11 mouse cellular contexts compared by ENCODE assay signal in the genomic region with DNA sequence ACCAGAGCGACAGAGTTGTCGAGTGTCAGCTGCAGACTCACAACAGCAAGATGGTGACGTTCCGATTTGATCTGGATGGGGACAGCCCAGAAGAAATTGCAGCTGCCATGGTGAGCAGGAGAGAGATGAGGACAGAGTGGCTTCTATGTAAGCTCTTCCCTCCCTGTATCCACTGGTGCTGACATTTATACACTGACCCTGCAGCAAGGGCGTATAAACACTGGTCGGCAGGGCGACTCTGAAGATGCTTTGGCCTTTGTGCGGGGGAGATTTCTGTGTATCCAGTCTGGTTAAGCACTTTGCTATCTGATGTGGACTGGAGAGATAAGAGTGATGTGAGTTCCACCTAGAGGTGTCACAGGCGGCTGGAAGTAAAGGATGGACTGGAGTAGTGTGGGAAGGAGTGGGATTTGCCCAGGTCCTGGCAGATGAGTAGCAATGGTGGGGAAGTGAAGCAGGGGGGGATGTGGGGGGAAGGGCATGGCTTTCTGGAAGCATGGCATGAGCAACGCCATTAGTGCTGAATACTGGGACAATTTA. TPM values are rescaled to one million over a fixed set of nuclear protein-coding genes. Genes with fewer than 3 reads are reported as not detected.
A peak's percentile ranks its signal among the peaks of the same experiment; 100 is the strongest.
DNase-seq lines count a peak whose midpoint lies in the region; ATAC-seq and TF ChIP-seq lines count a peak whose summit lies in the region.
"Had no signal": no experiment of that assay in that cellular context is flagged by ENCODE, and none has a peak within 500 bp of the region (broad histone marks: within the 10 kb centered on the region; RNA-seq: fewer than 3 reads in every experiment).

No protein-coding gene starts in this region.

- ATAC-seq in heart, postnatal 0 days (ENCODE audit: insufficient read depth, low read depth): 0 out of 2 replicates have a peak, but pooled peaks have one; percentile 27
- ATAC-seq in hindbrain, embryonic 14.5 days (ENCODE audit: low FRiP score): no peak
- ATAC-seq in midbrain, embryonic 12.5 days (ENCODE audit: low FRiP score, low read depth): no peak
- no peak for ATAC-seq in megakaryocyte-erythroid progenitor cell, adult 5-6 weeks (replicated peaks; ENCODE audit: low FRiP score, low TSS enrichment, poor library complexity, severe bottlenecking)

- TF ChIP-seq CTCF in heart, postnatal 0 days (IDR thresholded peaks at IDR 0.05; ENCODE audit: low read depth): no peak

- H3K36me3 ChIP-seq in heart, postnatal 0 days (replicated peaks; ENCODE audit: control insufficient read depth, insufficient read depth, low read length): no peaks in the 10 kb centered on the region
- H3K36me3 ChIP-seq in hindbrain, embryonic 14.5 days (replicated peaks; ENCODE audit: control insufficient read depth, insufficient read depth): no peaks in the 10 kb centered on the region
- no peaks in the 10 kb centered on the region for H3K36me3 ChIP-seq in midbrain, embryonic 12.5 days
- H3K36me3 ChIP-seq: forebrain, embryonic 10.5 days had no signal

- H3K4me2 ChIP-seq in heart, postnatal 0 days (ENCODE audit: low read depth, low read length): no peak overlapping the region
- H3K4me2 ChIP-seq in hindbrain, embryonic 14.5 days (replicated peaks): no peak overlapping the region
- no peak overlapping the region for H3K4me2 ChIP-seq in midbrain, embryonic 12.5 days (replicated peaks)
- H3K4me2 ChIP-seq: stomach, embryonic 15.5 days had no signal

- H3K4me3 ChIP-seq in heart, postnatal 0 days (ENCODE audit: low read depth, low read length): no peak overlapping the region
- H3K4me3 ChIP-seq in hindbrain, embryonic 14.5 days (replicated peaks; ENCODE audit: low read length): no peak overlapping the region
- H3K4me3 ChIP-seq in midbrain, embryonic 12.5 days: no peak overlapping the region
- H3K4me3 ChIP-seq: forebrain, embryonic 10.5 days; stomach, embryonic 15.5 days had no signal

- no peak for DNase-seq in heart, postnatal 0 days (ENCODE audit: low spot score)
- no peak for DNase-seq in heart, postnatal 10 days
- peak; percentile 32 for DNase-seq in R1 (ENCODE audit: low read depth, low spot score)
- peak; percentile 40 for DNase-seq in hindbrain, embryonic 14.5 days (ENCODE audit: low spot score)
- DNase-seq in gastrocnemius, postnatal 10 days: no peak
- no peak for DNase-seq in cerebellum, adult 18-20 months

- H3K9me3 ChIP-seq in heart, postnatal 0 days (replicated peaks; ENCODE audit: control insufficient read depth, low read length): no peaks in the 10 kb centered on the region
- no peaks in the 10 kb centered on the region for H3K9me3 ChIP-seq in hindbrain, embryonic 14.5 days (ENCODE audit: control insufficient read depth, low read length)
- H3K9me3 ChIP-seq in midbrain, embryonic 12.5 days: no peaks in the 10 kb centered on the region
- H3K9me3 ChIP-seq: forebrain, embryonic 10.5 days; stomach, embryonic 15.5 days had no signal

- intact Hi-C loops in heart, postnatal 10 days (cut with DNase I): no loop called here

- TF ChIP-seq EP300 in heart, postnatal 0 days (IDR thresholded peaks at IDR 0.05; ENCODE audit: low read depth): no peak

- H3K27me3 ChIP-seq in heart, postnatal 0 days (ENCODE audit: control insufficient read depth, insufficient read depth, low read length): peaks cover 15% of the 10 kb centered on the region
- H3K27me3 ChIP-seq in hindbrain, embryonic 14.5 days (ENCODE audit: control insufficient read depth, insufficient read depth, low read length): peaks cover 11% of the 10 kb centered on the region
- peaks cover 53% of the 10 kb centered on the region for H3K27me3 ChIP-seq in midbrain, embryonic 12.5 days

- H3K27ac ChIP-seq in heart, postnatal 0 days (ENCODE audit: low read depth): no peak overlapping the region
- H3K27ac ChIP-seq in hindbrain, embryonic 14.5 days: no peak overlapping the region
- peak overlapping the region; percentile 22; the same call in 1 of the 2 replicates for H3K27ac ChIP-seq in midbrain, embryonic 12.5 days (replicated peaks)
- H3K27ac ChIP-seq: forebrain, embryonic 10.5 days; stomach, embryonic 15.5 days had no signal

- 14% methylated on average over 10 of the region's 10 CpGs for WGBS in heart, postnatal 0 days
- 41% methylated on average over 10 of the region's 10 CpGs for WGBS in hindbrain, embryonic 14.5 days
- 35% methylated on average over 10 of the region's 10 CpGs for WGBS in midbrain, embryonic 12.5 days

- H3K4me1 ChIP-seq in heart, postnatal 0 days (ENCODE audit: control insufficient read depth, insufficient read depth): peaks cover 5% of the 10 kb centered on the region; the same call in 1 of the 2 replicates
- 0 out of 2 replicates have a peak, but pooled peaks cover 7% of the 10 kb centered on the region for H3K4me1 ChIP-seq in hindbrain, embryonic 14.5 days (replicated peaks; ENCODE audit: control insufficient read depth, insufficient read depth, low read length)
- H3K4me1 ChIP-seq in midbrain, embryonic 12.5 days: peaks cover 9% of the 10 kb centered on the region

- no peak overlapping the region for H3K9ac ChIP-seq in heart, postnatal 0 days (replicated peaks; ENCODE audit: low read depth, low read length)
- 0 out of 2 replicates have a peak overlapping the region, but pooled peaks have one; percentile 26 for H3K9ac ChIP-seq in hindbrain, embryonic 14.5 days
- H3K9ac ChIP-seq in midbrain, embryonic 12.5 days (replicated peaks): no peak overlapping the region
- H3K9ac ChIP-seq: stomach, embryonic 15.5 days had no signal

RNA-seq across cellular contexts. Expression of gene Cntd1, which starts 9.2 kb away (rescaled TPM):
- not detected in 2 replicates for total RNA-seq in heart, postnatal 0 days (2014; rRNA removed; ENCODE audit: low replicate concordance)
- 0.22 and 0.56 TPM in 2 replicates for polyA plus RNA-seq in heart, postnatal 0 days (2015; fragmentation: Nextera tagmentation; extraction: Ambion mirVana)
- total RNA-seq in heart, postnatal 10 days (2021): under 1 TPM; 0.14 to 0.57 TPM
- 0.42 and 0.91 TPM in 2 replicates for polyA plus RNA-seq in hindbrain, embryonic 14.5 days (2014; fragmentation: Nextera tagmentation; extraction: Ambion mirVana)
- 1.3 and 1.6 TPM in 2 replicates for polyA plus RNA-seq in midbrain, embryonic 12.5 days (2016; fragmentation: Nextera tagmentation; extraction: Ambion mirVana)
- under 1 TPM; 0.14 to 0.18 TPM for total RNA-seq in gastrocnemius, postnatal 10 days (2021)
- total RNA-seq in megakaryocyte-erythroid progenitor cell, adult 5-6 weeks (2014; fragmentation: Nextera tagmentation): 2.3 and 3.7 TPM in 2 replicates
- total RNA-seq in megakaryocyte-erythroid progenitor cell, adult 5-6 weeks (2017): 2.1 and 4.2 TPM in 2 replicates
- total RNA-seq: liver, adult 2 months had no signal
- polyA plus RNA-seq: liver, adult 2 months had no signal

RNA-seq across cellular contexts. Expression of gene Coa3, which starts 9.3 kb away (rescaled TPM):
- total RNA-seq in heart, postnatal 0 days (2014; rRNA removed; ENCODE audit: low replicate concordance): 175 and 216 TPM in 2 replicates
- 189 and 206 TPM in 2 replicates for polyA plus RNA-seq in heart, postnatal 0 days (2015; fragmentation: Nextera tagmentation; extraction: Ambion mirVana)
- total RNA-seq in heart, postnatal 10 days (2021): 10 to 100 TPM; 84.2 to 92.6 TPM
- 242 and 256 TPM in 2 replicates for polyA plus RNA-seq in hindbrain, embryonic 14.5 days (2014; fragmentation: Nextera tagmentation; extraction: Ambion mirVana)
- 196 and 198 TPM in 2 replicates for polyA plus RNA-seq in midbrain, embryonic 12.5 days (2016; fragmentation: Nextera tagmentation; extraction: Ambion mirVana)
- total RNA-seq in gastrocnemius, postnatal 10 days (2021): 10 to 100 TPM; 66.3 to 74.5 TPM
- 67.5 and 86.7 TPM in 2 replicates for total RNA-seq in megakaryocyte-erythroid progenitor cell, adult 5-6 weeks (2014; fragmentation: Nextera tagmentation)
- 28.4 and 40.6 TPM in 2 replicates for total RNA-seq in megakaryocyte-erythroid progenitor cell, adult 5-6 weeks (2017)

RNA-seq across cellular contexts. Expression of gene Wnk4, which starts 9.3 kb away (rescaled TPM):
- 2.0 and 3.2 TPM in 2 replicates for total RNA-seq in heart, postnatal 0 days (2014; rRNA removed; ENCODE audit: low replicate concordance)
- polyA plus RNA-seq in heart, postnatal 0 days (2015; fragmentation: Nextera tagmentation; extraction: Ambion mirVana): 3.8 and 4.0 TPM in 2 replicates
- 1 to 10 TPM; 5.7 to 7.6 TPM for total RNA-seq in heart, postnatal 10 days (2021)
- 5.3 and 6.0 TPM in 2 replicates for polyA plus RNA-seq in hindbrain, embryonic 14.5 days (2014; fragmentation: Nextera tagmentation; extraction: Ambion mirVana)
- polyA plus RNA-seq in midbrain, embryonic 12.5 days (2016; fragmentation: Nextera tagmentation; extraction: Ambion mirVana): 7.8 and 10.2 TPM in 2 replicates
- total RNA-seq in gastrocnemius, postnatal 10 days (2021): 1 to 10 TPM in 1 of 2 experiments, under 1 TPM in 1; 0.35 to 1.4 TPM
- total RNA-seq in megakaryocyte-erythroid progenitor cell, adult 5-6 weeks (2014; fragmentation: Nextera tagmentation): 0.25 and 1.4 TPM in 2 replicates
- 0.05 and 0.30 TPM in 2 replicates for total RNA-seq in megakaryocyte-erythroid progenitor cell, adult 5-6 weeks (2017)

RNA-seq across cellular contexts. Expression of gene Vps25, which starts 16.1 kb away (rescaled TPM):
- total RNA-seq in heart, postnatal 0 days (2014; rRNA removed; ENCODE audit: low replicate concordance): 99.2 and 116 TPM in 2 replicates
- 125 and 130 TPM in 2 replicates for polyA plus RNA-seq in heart, postnatal 0 days (2015; fragmentation: Nextera tagmentation; extraction: Ambion mirVana)
- 100 to 1,000 TPM in 1 of 2 experiments, 10 to 100 TPM in 1; 97.5 to 111 TPM for total RNA-seq in heart, postnatal 10 days (2021)
- 122 and 133 TPM in 2 replicates for polyA plus RNA-seq in hindbrain, embryonic 14.5 days (2014; fragmentation: Nextera tagmentation; extraction: Ambion mirVana)
- polyA plus RNA-seq in midbrain, embryonic 12.5 days (2016; fragmentation: Nextera tagmentation; extraction: Ambion mirVana): 101 and 102 TPM in 2 replicates
- 10 to 100 TPM; 40.1 to 44.3 TPM for total RNA-seq in gastrocnemius, postnatal 10 days (2021)
- total RNA-seq in megakaryocyte-erythroid progenitor cell, adult 5-6 weeks (2014; fragmentation: Nextera tagmentation): 112 and 137 TPM in 2 replicates
- total RNA-seq in megakaryocyte-erythroid progenitor cell, adult 5-6 weeks (2017): 44.7 and 71.5 TPM in 2 replicates

RNA-seq across cellular contexts. Expression of gene Ramp2, which starts 23.8 kb away (rescaled TPM):
- 159 and 253 TPM in 2 replicates for total RNA-seq in heart, postnatal 0 days (2014; rRNA removed; ENCODE audit: low replicate concordance)
- polyA plus RNA-seq in heart, postnatal 0 days (2015; fragmentation: Nextera tagmentation; extraction: Ambion mirVana): 181 and 182 TPM in 2 replicates
- total RNA-seq in heart, postnatal 10 days (2021): 100 to 1,000 TPM; 146 to 180 TPM
- 102 and 117 TPM in 2 replicates for polyA plus RNA-seq in hindbrain, embryonic 14.5 days (2014; fragmentation: Nextera tagmentation; extraction: Ambion mirVana)
- polyA plus RNA-seq in midbrain, embryonic 12.5 days (2016; fragmentation: Nextera tagmentation; extraction: Ambion mirVana): 70.3 and 76.3 TPM in 2 replicates
- 10 to 100 TPM; 70.5 to 72.8 TPM for total RNA-seq in gastrocnemius, postnatal 10 days (2021)
- not detected in 2 replicates for total RNA-seq in megakaryocyte-erythroid progenitor cell, adult 5-6 weeks (2014; fragmentation: Nextera tagmentation)
- not detected in 2 replicates for total RNA-seq in megakaryocyte-erythroid progenitor cell, adult 5-6 weeks (2017)

Comparison
In these comparisons a context has a peak if more than half of its experiments do, and no peak if none do; other contexts are left out.
1. DNase-seq: peak in R1 (single experiment) and hindbrain, embryonic 14.5 days (single experiment); none in heart, postnatal 0 days (single experiment), heart, postnatal 10 days (0 of 2), gastrocnemius, postnatal 10 days (single experiment) and cerebellum, adult 18-20 months (0 of 2).